Mouse (Mus musculus) left cerebral cortex, postnatal 14 days (tissue): Measurements from ENCODE around the gene Gm20388. TPM values are rescaled to one million over a fixed set of nuclear protein-coding genes. Genes with fewer than 3 reads are reported as not detected.

Experiments used
- DNase-seq, 2 experiments: peaks; one replicate each; pipeline ENCODE4 v3.0.0; 2021 to 2022; ENCODE audit warnings: low spot score in 2 of 2, mixed read lengths in 1 of 2
- intact Hi-C: fragments of 180-260 bp; cut with DNase I; formaldehyde crosslinking; loops from one replicate; pipeline ENCODE4 v1.15.1; 2025
- total RNA-seq, 2 experiments: library from RNA; stranded (reverse); gene quantifications; 2 replicates each; pipeline ENCODE4 v1.2.3; 2021

Gene Gm20388
- total RNA-seq, 2 experiments from 2014 or later, result 2.8 to 7.3 TPM

GRCm38 (mm10) chr8:124137261-124137660 is 4226.6 kb downstream of the Gm20388 start:
- intact Hi-C loops, result no loop called here
- DNase-seq, result peak in 1 of 2 experiments; percentile 24

GRCm38 (mm10) chr8:124140211-124140790 is 4229.7 kb downstream of the Gm20388 start:
- intact Hi-C loops, result no loop called here
- no peak for DNase-seq

- intact Hi-C loops, result no loop called here
- no peak for DNase-seq
These were observed 4230.3 kb downstream of the Gm20388 start for GRCm38 (mm10) chr8:124140868-124141431.

GRCm38 (mm10) chr8:124141681-124142391 is 4231.2 kb downstream of the Gm20388 start:
- intact Hi-C loops, result no loop called here
- DNase-seq, result peak; percentile 32 to 42

- DNase-seq, result peak in 1 of 2 experiments; percentile 41
These were observed 4232.4 kb downstream of the Gm20388 start for GRCm38 (mm10) chr8:124143003-124143402.

GRCm38 (mm10) chr8:124143871-124144618 is 4233.4 kb downstream of the Gm20388 start:
- intact Hi-C loops, result no loop called here
- no peak for DNase-seq

More at GRCm38 (mm10) chr8:124143003-124143402, 4232.4 kb downstream of the Gm20388 start:
- intact Hi-C loops, result no loop called here

GRCm38 (mm10) chr8:124144619-124144980 is 4234.0 kb downstream of the Gm20388 start:
- intact Hi-C loops, result no loop called here

GRCm38 (mm10) chr8:124146286-124146685 is 4235.6 kb downstream of the Gm20388 start:
- no peak for DNase-seq

More at GRCm38 (mm10) chr8:124144619-124144980, 4234.0 kb downstream of the Gm20388 start:
- no peak for DNase-seq

GRCm38 (mm10) chr8:124150009-124150408 is 4239.4 kb downstream of the Gm20388 start:
- DNase-seq, result no peak
- intact Hi-C loops, result no loop called here

More at GRCm38 (mm10) chr8:124146286-124146685, 4235.6 kb downstream of the Gm20388 start:
- intact Hi-C loops, result no loop called here

- no peak for DNase-seq
- intact Hi-C loops, result no loop called here
These were observed 4239.9 kb downstream of the Gm20388 start for GRCm38 (mm10) chr8:124150536-124150935.

GRCm38 (mm10) chr8:124151881-124152280 is 4241.2 kb downstream of the Gm20388 start:
- intact Hi-C loops, result no loop called here
- DNase-seq, result no peak

GRCm38 (mm10) chr8:124152771-124153170 is 4242.1 kb downstream of the Gm20388 start:
- intact Hi-C loops, result no loop called here
- DNase-seq, result no peak

- DNase-seq, result no peak
- intact Hi-C loops, result no loop called here
These were observed 4245.7 kb downstream of the Gm20388 start for GRCm38 (mm10) chr8:124156324-124156723.

- DNase-seq, result peak in 1 of 2 experiments; percentile 48
- intact Hi-C loops, result no loop called here
These were observed 4251.0 kb downstream of the Gm20388 start for GRCm38 (mm10) chr8:124161683-124162082.

- intact Hi-C loops, result no loop called here
- DNase-seq, result no peak
These were observed 4252.6 kb downstream of the Gm20388 start for GRCm38 (mm10) chr8:124163258-124163657.

GRCm38 (mm10) chr8:124169749-124170148 is 4259.1 kb downstream of the Gm20388 start:
- DNase-seq, result no peak
- intact Hi-C loops, result no loop called here

- no peak for DNase-seq
- intact Hi-C loops, result no loop called here
These were observed 4260.0 kb downstream of the Gm20388 start for GRCm38 (mm10) chr8:124170671-124171070.

GRCm38 (mm10) chr8:124171557-124172528 is 4261.2 kb downstream of the Gm20388 start:
- intact Hi-C loops, result no loop called here
- no peak for DNase-seq

GRCm38 (mm10) chr8:124173688-124174087 is 4263.0 kb downstream of the Gm20388 start:
- no peak for DNase-seq
- intact Hi-C loops, result no loop called here
